Mouse (Mus musculus): ENCODE data around the gene Tomm70a. TPM values are rescaled to one million over a fixed set of nuclear protein-coding genes. Genes with fewer than 3 reads are reported as not detected.

The Tomm70a gene
- 10 to 100 TPM; 31.6 to 37.4 TPM for total RNA-seq (2021)
- long read RNA-seq, experiment 1, full-length matches to known transcripts = 76 of 93 reads
- long read RNA-seq, experiment 1, partial matches to known transcripts = 9 of 93 reads
- long read RNA-seq, experiment 1, other reads (novel, unspliced or antisense) = 8 of 93 reads
- long read RNA-seq, experiment 2, full-length matches to known transcripts = 70 of 82 reads
- long read RNA-seq, experiment 2, partial matches to known transcripts = 11 of 82 reads
- long read RNA-seq, experiment 2, other reads (novel, unspliced or antisense) = 1 of 82 reads

GRCm38 (mm10) chr16:57120913-57121815, at the start of gene Tomm70a:
Tomm70a (plus strand) TSS chr16:57121703.
- Histone ChIP-seq H3K27ac (peak within 1 kb of the TSS; percentile 92), H3K4me3 (peak within 1 kb of the TSS; percentile 73)
- TF ChIP-seq CTCF (IDR thresholded peaks at IDR 0.05) = no peak
- intact Hi-C loops (cut with DNase I) = loop anchor here (10.0 kb wide), 1 partner anchor 406 kb away; the partner anchor contains the start of gene Tfg
- peak; percentile 96 for DNase-seq

GRCm38 (mm10) chr16:57075986-57076385, 45.5 kb upstream of the Tomm70a start:
- TF ChIP-seq CTCF (IDR thresholded peaks at IDR 0.05) = no peak
- intact Hi-C loops (cut with DNase I) = no loop called here
- Histone ChIP-seq H3K27ac (no peak overlapping the region), H3K4me3 (no peak overlapping the region)
- no peak for DNase-seq

- no peak for TF ChIP-seq CTCF (IDR thresholded peaks at IDR 0.05)
- DNase-seq = no peak
- intact Hi-C loops (cut with DNase I) = no loop called here
- Histone ChIP-seq H3K27ac (no peak overlapping the region), H3K4me3 (no peak overlapping the region)
Observed at GRCm38 (mm10) chr16:57079577-57079976, 41.9 kb upstream of the Tomm70a start.

GRCm38 (mm10) chr16:57092460-57092859, 29.0 kb upstream of the Tomm70a start:
- Histone ChIP-seq H3K4me3 (no peak overlapping the region), H3K27ac (no peak overlapping the region)
- TF ChIP-seq CTCF (IDR thresholded peaks at IDR 0.05) = peak; percentile 69
- intact Hi-C loops (cut with DNase I) = loop anchor here (10.0 kb wide), 1 partner anchor 318 kb away; no protein-coding TSS in a partner anchor
- DNase-seq = peak; percentile 25

- no peak overlapping the region for H3K4me3 ChIP-seq
- no peak for DNase-seq
- intact Hi-C loops (cut with DNase I) = loop anchor here (10.0 kb wide), 1 partner anchor 318 kb away; no protein-coding TSS in a partner anchor
- no peak for TF ChIP-seq CTCF (IDR thresholded peaks at IDR 0.05)
- no peak overlapping the region for H3K27ac ChIP-seq
Observed at GRCm38 (mm10) chr16:57092911-57093605, 28.4 kb upstream of the Tomm70a start.

- H3K4me3 ChIP-seq = no peak overlapping the region
- intact Hi-C loops (cut with DNase I) = loop anchor here (10.0 kb wide), 1 partner anchor 324 kb away; no protein-coding TSS in a partner anchor
- DNase-seq = no peak
- no peak for TF ChIP-seq CTCF (IDR thresholded peaks at IDR 0.05)
- H3K27ac ChIP-seq = no peak overlapping the region
Observed at GRCm38 (mm10) chr16:57098468-57099144, 22.9 kb upstream of the Tomm70a start.

GRCm38 (mm10) chr16:57099572-57100237, 21.8 kb upstream of the Tomm70a start:
- DNase-seq = no peak
- no peak overlapping the region for H3K27ac ChIP-seq
- intact Hi-C loops (cut with DNase I) = loop anchor here (10.0 kb wide), 1 partner anchor 325 kb away; no protein-coding TSS in a partner anchor
- no peak overlapping the region for H3K4me3 ChIP-seq
- no peak for TF ChIP-seq CTCF (IDR thresholded peaks at IDR 0.05)

GRCm38 (mm10) chr16:57101174-57101573, 20.3 kb upstream of the Tomm70a start:
- TF ChIP-seq CTCF (IDR thresholded peaks at IDR 0.05) = no peak

GRCm38 (mm10) chr16:57106185-57106960, 15.1 kb upstream of the Tomm70a start:
- intact Hi-C loops (cut with DNase I) = no loop called here
- TF ChIP-seq CTCF (IDR thresholded peaks at IDR 0.05) = no peak
- Histone ChIP-seq H3K4me3 (no peak overlapping the region), H3K27ac (no peak overlapping the region)
- no peak for DNase-seq

More at GRCm38 (mm10) chr16:57101174-57101573, 20.3 kb upstream of the Tomm70a start:
- no peak for DNase-seq
- H3K4me3 ChIP-seq = no peak overlapping the region
- intact Hi-C loops (cut with DNase I) = no loop called here
- no peak overlapping the region for H3K27ac ChIP-seq

GRCm38 (mm10) chr16:57116066-57116465, 5.4 kb upstream of the Tomm70a start:
- intact Hi-C loops (cut with DNase I) = no loop called here
- H3K4me3 ChIP-seq = no peak overlapping the region
- DNase-seq = no peak
- peak; percentile 21; the same call in 1 of the 2 replicates for TF ChIP-seq CTCF (IDR thresholded peaks at IDR 0.05)
- H3K27ac ChIP-seq = no peak overlapping the region

GRCm38 (mm10) chr16:57117562-57117961, 3.9 kb upstream of the Tomm70a start:
- H3K27ac ChIP-seq = no peak overlapping the region
- DNase-seq = no peak
- H3K4me3 ChIP-seq = no peak overlapping the region
- intact Hi-C loops (cut with DNase I) = no loop called here
- no peak for TF ChIP-seq CTCF (IDR thresholded peaks at IDR 0.05)
